Mouse (Mus musculus) intestine, embryonic 15.5 days (tissue): ENCODE data around the gene Gm21083. TPM values are rescaled to one million over a fixed set of nuclear protein-coding genes. Genes with fewer than 3 reads are reported as not detected.
A peak's percentile ranks its signal among the peaks of the same experiment; 100 is the strongest.
"Not testable (repeated sequence)": the region's sequence is repeated elsewhere in the genome, so short reads cannot be mapped to it uniquely, and the experiment has no call there.

Experiments used
- ATAC-seq: fragments of 200-750 bp; cut with Nextera tagmentation; 2 replicates; pipeline ENCODE4 v1.8.0; 2017; ENCODE audit warnings: moderate TSS enrichment, moderate library complexity
- H3K27ac ChIP-seq: fragments of 300-500 bp; sonication (generic); 2 replicates; pipeline ENCODE4 v1.5.1; 2015; ENCODE audit warnings: mild to moderate bottlenecking, inconsistent platforms
- H3K27me3 ChIP-seq: fragments of 300-500 bp; sonication (generic); replicated peaks from 2 replicates; pipeline ENCODE4 v1.6.1; 2015; ENCODE audit warnings: inconsistent platforms
- H3K36me3 ChIP-seq: fragments of 300-500 bp; sonication (generic); 2 replicates; pipeline ENCODE4 v1.6.1; 2015; ENCODE audit warnings: inconsistent platforms
- H3K4me1 ChIP-seq: fragments of 300-500 bp; sonication (generic); replicated peaks from 2 replicates; pipeline ENCODE4 v1.6.1; 2015; ENCODE audit warnings: inconsistent platforms
- H3K4me2 ChIP-seq: fragments of 300-500 bp; sonication (generic); replicated peaks from 2 replicates; pipeline ENCODE4 v1.6.1; 2015; ENCODE audit warnings: mild to moderate bottlenecking, inconsistent platforms
- H3K4me3 ChIP-seq: fragments of 300-500 bp; sonication (generic); replicated peaks from 2 replicates; pipeline ENCODE4 v1.5.1; 2015; ENCODE audit warnings: inconsistent platforms
- H3K9ac ChIP-seq: fragments of 300-500 bp; sonication (generic); 2 replicates; pipeline ENCODE4 v1.6.1; 2015; ENCODE audit warnings: inconsistent platforms
- H3K9me3 ChIP-seq: fragments of 300-500 bp; sonication (generic); 2 replicates; pipeline ENCODE4 v1.6.1; 2016; ENCODE audit warnings: inconsistent platforms
- WGBS: fragments of 180-500 bp; shearing (Covaris S2); methylation state at CpG from one replicate; pipeline ENCODE4 v1.1.7; 2015; 5-methylcytosine and 5-hydroxymethylcytosine counted together
- polyA plus RNA-seq: library from polyadenylated mRNA; unstranded; fragments of >200 nt; fragmentation: Nextera tagmentation; extraction: Ambion mirVana; gene quantifications from 2 replicates; pipeline ENCODE4 v1.2.1, GENCODE M21; 2015

Gm21083 gene
- polyA plus RNA-seq = 0.23 TPM in 1 of 2 replicates, not detected in the other

GRCm38 (mm10) chr5:15577033-15577432, at the start of gene Gm21083:
TSS of gene Gm21083 (plus strand) at chr5:15577333.
- not testable (repeated sequence) for ATAC-seq, H3K27me3 ChIP-seq, H3K36me3 ChIP-seq, H3K4me3 ChIP-seq, H3K27ac ChIP-seq, H3K9ac ChIP-seq, H3K9me3 ChIP-seq, H3K4me1 ChIP-seq, H3K4me2 ChIP-seq
- no CpG with 5 or more reads among the region's 1 CpGs for WGBS

- not testable (repeated sequence) for H3K4me2 ChIP-seq, H3K4me3 ChIP-seq, H3K27me3 ChIP-seq, ATAC-seq, H3K36me3 ChIP-seq, H3K9me3 ChIP-seq, H3K9ac ChIP-seq, H3K4me1 ChIP-seq, H3K27ac ChIP-seq
- WGBS = no CpG with 5 or more reads among the region's 1 CpGs
Measured at GRCm38 (mm10) chr5:15529122-15529521, 48.0 kb upstream of the Gm21083 start, which contains the start of gene Gm21190. TSS of gene Gm21190 (minus strand) at chr5:15529222.

DNA sequence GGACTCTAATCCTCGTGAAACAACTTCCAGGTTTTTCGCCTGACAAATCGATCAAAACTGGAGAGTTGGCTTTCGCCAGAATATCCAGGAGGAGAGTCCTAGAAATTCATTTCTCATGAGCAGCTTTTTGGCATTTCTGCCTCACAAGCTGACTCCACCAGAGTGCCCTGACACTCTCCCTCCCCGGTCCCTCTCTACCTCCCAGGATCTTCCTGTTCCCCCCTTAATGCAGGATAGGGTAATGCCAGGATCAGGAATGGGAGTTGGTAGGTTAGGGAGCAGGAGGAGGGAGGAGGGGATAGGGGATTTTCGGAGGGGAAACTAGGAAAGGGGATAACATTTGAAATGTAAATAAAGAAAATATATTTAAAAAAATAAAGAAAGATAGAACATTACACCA, 28.5 kb upstream of the Gm21083 start:
- not testable (repeated sequence) for H3K9me3 ChIP-seq, H3K4me2 ChIP-seq, H3K27ac ChIP-seq, H3K36me3 ChIP-seq, H3K9ac ChIP-seq, H3K4me1 ChIP-seq, H3K27me3 ChIP-seq, H3K4me3 ChIP-seq, ATAC-seq
- 74% methylated on average over 6 of the region's 6 CpGs for WGBS

- WGBS = 29% methylated on average over 1 of the region's 1 CpGs
- not testable (repeated sequence) for H3K4me2 ChIP-seq
Measured at GRCm38 (mm10) chr5:15549134-15549533, 28.0 kb upstream of the Gm21083 start.

DNA sequence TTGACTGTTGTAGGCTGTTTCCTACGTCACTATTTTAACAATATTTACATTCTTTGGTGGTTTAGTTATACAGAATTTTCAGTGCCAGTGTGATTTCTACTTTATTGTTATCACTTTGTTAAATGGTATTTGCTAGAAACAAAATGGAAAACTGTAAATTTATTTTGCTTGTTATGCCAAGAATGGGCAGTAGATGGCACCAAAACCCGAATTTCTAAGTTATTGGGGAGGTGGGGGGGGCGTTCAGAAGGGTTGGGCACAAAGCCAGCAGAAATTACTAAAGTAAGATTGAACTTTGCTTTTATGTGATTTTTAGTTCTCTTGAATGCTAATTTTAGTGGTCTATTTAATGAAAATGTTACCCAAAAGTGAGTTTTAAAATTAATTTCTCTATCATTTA, 27.5 kb upstream of the Gm21083 start:
- not testable (repeated sequence) for H3K27me3 ChIP-seq, H3K9ac ChIP-seq, H3K27ac ChIP-seq, H3K36me3 ChIP-seq, ATAC-seq, H3K4me3 ChIP-seq, H3K9me3 ChIP-seq, H3K4me2 ChIP-seq, H3K4me1 ChIP-seq
- 13% methylated on average over 3 of the region's 3 CpGs for WGBS

More at GRCm38 (mm10) chr5:15549134-15549533, 28.0 kb upstream of the Gm21083 start:
- not testable (repeated sequence) for H3K27ac ChIP-seq, H3K4me3 ChIP-seq, ATAC-seq, H3K27me3 ChIP-seq, H3K9ac ChIP-seq, H3K36me3 ChIP-seq, H3K4me1 ChIP-seq, H3K9me3 ChIP-seq

- not testable (repeated sequence) for H3K36me3 ChIP-seq, H3K9me3 ChIP-seq, H3K27me3 ChIP-seq, H3K4me2 ChIP-seq, H3K4me1 ChIP-seq, ATAC-seq, H3K4me3 ChIP-seq, H3K9ac ChIP-seq, H3K27ac ChIP-seq
- WGBS = 64% methylated on average over 1 of the region's 1 CpGs
Measured at GRCm38 (mm10) chr5:15558654-15559053, 18.5 kb upstream of the Gm21083 start.

- H3K4me2 ChIP-seq, H3K9me3 ChIP-seq, H3K4me1 ChIP-seq, H3K9ac ChIP-seq, H3K4me3 ChIP-seq, H3K36me3 ChIP-seq, H3K27ac ChIP-seq, H3K27me3 ChIP-seq: not testable (repeated sequence)
- WGBS = 82% methylated on average over 3 of the region's 3 CpGs
- peak; percentile 25; the same call in 1 of the 2 replicates for ATAC-seq
Measured at GRCm38 (mm10) chr5:15561425-15562264, 15.5 kb upstream of the Gm21083 start.

- not testable (repeated sequence) for H3K36me3 ChIP-seq, H3K4me2 ChIP-seq, H3K4me1 ChIP-seq, H3K4me3 ChIP-seq, H3K27me3 ChIP-seq, ATAC-seq, H3K27ac ChIP-seq, H3K9ac ChIP-seq, H3K9me3 ChIP-seq
Measured at GRCm38 (mm10) chr5:15573735-15574134, 3.4 kb upstream of the Gm21083 start.

GRCm38 (mm10) chr5:15586351-15586750, 9.2 kb downstream of the Gm21083 start:
- H3K27ac ChIP-seq, H3K9me3 ChIP-seq, ATAC-seq, H3K4me2 ChIP-seq, H3K36me3 ChIP-seq, H3K4me3 ChIP-seq, H3K4me1 ChIP-seq, H3K9ac ChIP-seq, H3K27me3 ChIP-seq: not testable (repeated sequence)

DNA sequence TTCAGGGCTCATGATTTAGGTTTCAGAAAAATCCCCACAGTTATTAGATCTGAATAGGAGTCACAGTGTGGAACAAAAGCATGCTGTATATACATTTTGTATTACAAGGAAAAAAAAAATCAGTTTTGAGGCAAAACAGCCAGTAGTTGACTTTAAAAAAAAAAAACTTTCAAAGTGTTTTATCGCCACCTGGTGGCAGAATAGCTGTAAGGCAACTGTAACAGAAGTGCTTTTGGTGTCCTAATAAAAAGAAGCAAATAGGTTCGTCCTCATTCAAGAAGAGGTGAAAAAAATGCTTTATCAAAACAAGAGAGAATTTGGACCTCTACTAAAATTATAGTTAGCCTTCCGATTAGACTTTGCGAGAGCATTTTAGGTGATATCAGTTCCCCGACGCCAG, 11.2 kb downstream of the Gm21083 start:
- not testable (repeated sequence) for H3K36me3 ChIP-seq, H3K9ac ChIP-seq, H3K4me2 ChIP-seq, H3K27ac ChIP-seq, H3K9me3 ChIP-seq, H3K4me1 ChIP-seq, H3K4me3 ChIP-seq, ATAC-seq, H3K27me3 ChIP-seq
- 33% methylated on average over 6 of the region's 6 CpGs for WGBS

DNA sequence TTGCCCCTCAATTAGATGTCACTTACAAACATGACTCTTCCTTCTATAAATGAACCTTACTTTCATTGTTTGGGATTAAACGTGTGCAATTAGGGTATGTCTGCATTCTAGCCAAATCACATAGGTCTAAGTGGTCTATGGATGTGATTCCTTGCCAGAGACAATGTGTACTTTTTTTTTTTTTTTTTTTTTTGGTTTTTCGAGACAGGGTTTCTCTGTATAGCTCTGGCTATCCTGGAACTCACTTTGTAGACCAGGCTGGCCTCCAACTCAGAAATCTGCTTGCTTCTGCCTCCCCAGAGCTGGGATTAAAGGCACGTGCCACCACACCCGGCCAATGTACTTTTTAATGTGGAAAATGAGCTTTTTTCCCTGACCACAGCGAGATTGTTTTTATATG, 13.5 kb downstream of the Gm21083 start:
- H3K4me1 ChIP-seq, H3K4me2 ChIP-seq, H3K27ac ChIP-seq, H3K4me3 ChIP-seq, H3K36me3 ChIP-seq, H3K9me3 ChIP-seq, H3K27me3 ChIP-seq, ATAC-seq, H3K9ac ChIP-seq: not testable (repeated sequence)
- 56% methylated on average over 5 of the region's 5 CpGs for WGBS

DNA sequence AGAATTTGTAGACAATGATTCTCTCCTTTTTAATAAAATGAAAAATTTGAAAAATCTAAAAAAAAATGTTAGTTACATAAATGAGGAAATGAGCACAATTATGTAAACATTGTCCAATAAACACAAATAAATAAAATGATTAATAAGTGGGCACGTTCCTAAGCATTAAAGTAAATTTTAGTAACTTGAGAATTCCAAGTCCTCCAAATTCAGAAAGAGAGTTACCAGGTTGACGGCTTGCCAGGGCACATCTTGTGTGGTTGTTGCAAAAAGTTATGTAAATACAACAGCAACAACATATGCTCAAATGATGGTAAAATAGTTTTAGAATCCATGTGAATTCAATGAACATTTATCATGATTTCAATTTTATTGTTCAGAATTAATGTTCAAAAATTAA, 14.4 kb downstream of the Gm21083 start:
- peak; percentile 49; the same call in 1 of the 2 replicates for ATAC-seq
- H3K4me3 ChIP-seq, H3K9me3 ChIP-seq, H3K36me3 ChIP-seq, H3K4me2 ChIP-seq, H3K4me1 ChIP-seq, H3K9ac ChIP-seq, H3K27me3 ChIP-seq, H3K27ac ChIP-seq: not testable (repeated sequence)
- 70% methylated on average over 2 of the region's 2 CpGs for WGBS

DNA sequence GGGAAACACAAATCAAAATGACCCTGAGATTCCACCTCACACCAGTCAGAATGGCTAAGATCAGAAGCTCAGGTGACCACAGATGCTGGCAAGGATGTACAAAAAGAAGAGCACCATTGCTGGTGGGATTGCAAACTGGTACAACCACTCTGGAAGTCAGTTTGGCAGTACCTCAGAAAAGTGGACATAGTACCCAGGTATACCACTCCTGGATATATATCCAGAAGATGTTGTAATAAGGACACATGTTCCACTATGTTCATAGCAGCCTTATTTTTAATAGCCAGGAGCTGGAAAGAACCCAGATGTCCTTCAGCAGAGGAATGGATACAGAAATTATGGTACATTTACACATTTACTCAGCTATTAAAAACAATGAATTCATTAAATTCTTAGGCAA, 21.7 kb downstream of the Gm21083 start:
- not testable (repeated sequence) for H3K9ac ChIP-seq, ATAC-seq, H3K9me3 ChIP-seq, H3K27ac ChIP-seq, H3K4me1 ChIP-seq, H3K36me3 ChIP-seq, H3K4me3 ChIP-seq, H3K27me3 ChIP-seq, H3K4me2 ChIP-seq
